Mouse (Mus musculus): ENCODE data around the gene Arl5a.

Arl5a gene

GRCm38 (mm10) chr2:52424747-52425522 lies at the start of gene Arl5a:
Gene Arl5a (minus strand): TSS chr2:52424901.
- H3K27me3 ChIP-seq (ENCODE audit: control insufficient read depth, insufficient read depth, low read length, poor library complexity, severe bottlenecking), result no peaks in the 10 kb centered on the region
- H3K36me3 ChIP-seq (ENCODE audit: control insufficient read depth, insufficient read depth, low read length, poor library complexity, severe bottlenecking), result no peaks in the 10 kb centered on the region
- DNase-seq (ENCODE audit: low read depth, low spot score), result peak; percentile 94

GRCm38 (mm10) chr2:52471545-52472291 lies 47.0 kb upstream of the Arl5a start:
- Histone ChIP-seq H3K27me3 (ENCODE audit: control insufficient read depth, insufficient read depth, low read length, poor library complexity, severe bottlenecking) (no peaks in the 10 kb centered on the region), H3K36me3 (ENCODE audit: control insufficient read depth, insufficient read depth, low read length, poor library complexity, severe bottlenecking) (no peaks in the 10 kb centered on the region)
- DNase-seq (ENCODE audit: low read depth, low spot score), result no peak

- no peak for DNase-seq (ENCODE audit: low read depth, low spot score)
Measured at GRCm38 (mm10) chr2:52470044-52470560, 45.4 kb upstream of the Arl5a start.

GRCm38 (mm10) chr2:52467629-52468028 lies 42.9 kb upstream of the Arl5a start:
- Histone ChIP-seq H3K27me3 (ENCODE audit: control insufficient read depth, insufficient read depth, low read length, poor library complexity, severe bottlenecking) (no peaks in the 10 kb centered on the region), H3K36me3 (ENCODE audit: control insufficient read depth, insufficient read depth, low read length, poor library complexity, severe bottlenecking) (no peaks in the 10 kb centered on the region)
- no peak for DNase-seq (ENCODE audit: low read depth, low spot score)

More at GRCm38 (mm10) chr2:52470044-52470560, 45.4 kb upstream of the Arl5a start:
- no peaks in the 10 kb centered on the region for H3K27me3 ChIP-seq (ENCODE audit: control insufficient read depth, insufficient read depth, low read length, poor library complexity, severe bottlenecking)
- no peaks in the 10 kb centered on the region for H3K36me3 ChIP-seq (ENCODE audit: control insufficient read depth, insufficient read depth, low read length, poor library complexity, severe bottlenecking)

- H3K27me3 ChIP-seq (ENCODE audit: control insufficient read depth, insufficient read depth, low read length, poor library complexity, severe bottlenecking), result no peaks in the 10 kb centered on the region
- no peak for DNase-seq (ENCODE audit: low read depth, low spot score)
- no peaks in the 10 kb centered on the region for H3K36me3 ChIP-seq (ENCODE audit: control insufficient read depth, insufficient read depth, low read length, poor library complexity, severe bottlenecking)
Measured at GRCm38 (mm10) chr2:52461206-52461967, 36.7 kb upstream of the Arl5a start.

GRCm38 (mm10) chr2:52455606-52456479 lies 31.1 kb upstream of the Arl5a start:
- Histone ChIP-seq H3K36me3 (ENCODE audit: control insufficient read depth, insufficient read depth, low read length, poor library complexity, severe bottlenecking) (no peaks in the 10 kb centered on the region), H3K27me3 (ENCODE audit: control insufficient read depth, insufficient read depth, low read length, poor library complexity, severe bottlenecking) (no peaks in the 10 kb centered on the region)
- no peak for DNase-seq (ENCODE audit: low read depth, low spot score)

GRCm38 (mm10) chr2:52449818-52450217 lies 25.1 kb upstream of the Arl5a start:
- Histone ChIP-seq H3K36me3 (ENCODE audit: control insufficient read depth, insufficient read depth, low read length, poor library complexity, severe bottlenecking) (no peaks in the 10 kb centered on the region), H3K27me3 (ENCODE audit: control insufficient read depth, insufficient read depth, low read length, poor library complexity, severe bottlenecking) (no peaks in the 10 kb centered on the region)
- no peak for DNase-seq (ENCODE audit: low read depth, low spot score)

- H3K27me3 ChIP-seq (ENCODE audit: control insufficient read depth, insufficient read depth, low read length, poor library complexity, severe bottlenecking), result no peaks in the 10 kb centered on the region
- H3K36me3 ChIP-seq (ENCODE audit: control insufficient read depth, insufficient read depth, low read length, poor library complexity, severe bottlenecking), result no peaks in the 10 kb centered on the region
- DNase-seq (ENCODE audit: low read depth, low spot score), result no peak
Measured at GRCm38 (mm10) chr2:52448916-52449315, 24.2 kb upstream of the Arl5a start.

- no peaks in the 10 kb centered on the region for H3K36me3 ChIP-seq (ENCODE audit: control insufficient read depth, insufficient read depth, low read length, poor library complexity, severe bottlenecking)
- H3K27me3 ChIP-seq (ENCODE audit: control insufficient read depth, insufficient read depth, low read length, poor library complexity, severe bottlenecking), result no peaks in the 10 kb centered on the region
- no peak for DNase-seq (ENCODE audit: low read depth, low spot score)
Measured at GRCm38 (mm10) chr2:52446648-52447047, 21.9 kb upstream of the Arl5a start.

- DNase-seq (ENCODE audit: low read depth, low spot score), result no peak
Measured at GRCm38 (mm10) chr2:52442125-52442524, 17.4 kb upstream of the Arl5a start.

GRCm38 (mm10) chr2:52440420-52441015 lies 15.8 kb upstream of the Arl5a start:
- H3K36me3 ChIP-seq (ENCODE audit: control insufficient read depth, insufficient read depth, low read length, poor library complexity, severe bottlenecking), result no peaks in the 10 kb centered on the region
- no peaks in the 10 kb centered on the region for H3K27me3 ChIP-seq (ENCODE audit: control insufficient read depth, insufficient read depth, low read length, poor library complexity, severe bottlenecking)
- peak; percentile 68 for DNase-seq (ENCODE audit: low read depth, low spot score)

More at GRCm38 (mm10) chr2:52442125-52442524, 17.4 kb upstream of the Arl5a start:
- H3K27me3 ChIP-seq (ENCODE audit: control insufficient read depth, insufficient read depth, low read length, poor library complexity, severe bottlenecking), result no peaks in the 10 kb centered on the region
- no peaks in the 10 kb centered on the region for H3K36me3 ChIP-seq (ENCODE audit: control insufficient read depth, insufficient read depth, low read length, poor library complexity, severe bottlenecking)

- H3K27me3 ChIP-seq (ENCODE audit: control insufficient read depth, insufficient read depth, low read length, poor library complexity, severe bottlenecking), result no peaks in the 10 kb centered on the region
Measured at GRCm38 (mm10) chr2:52438437-52438836, 13.7 kb upstream of the Arl5a start.

GRCm38 (mm10) chr2:52438013-52438412 lies 13.3 kb upstream of the Arl5a start:
- DNase-seq (ENCODE audit: low read depth, low spot score), result no peak
- Histone ChIP-seq H3K27me3 (ENCODE audit: control insufficient read depth, insufficient read depth, low read length, poor library complexity, severe bottlenecking) (no peaks in the 10 kb centered on the region), H3K36me3 (ENCODE audit: control insufficient read depth, insufficient read depth, low read length, poor library complexity, severe bottlenecking) (no peaks in the 10 kb centered on the region)

More at GRCm38 (mm10) chr2:52438437-52438836, 13.7 kb upstream of the Arl5a start:
- no peaks in the 10 kb centered on the region for H3K36me3 ChIP-seq (ENCODE audit: control insufficient read depth, insufficient read depth, low read length, poor library complexity, severe bottlenecking)
- DNase-seq (ENCODE audit: low read depth, low spot score), result no peak

All from splenic B cell, adult 2 months (primary cell).